Mouse (Mus musculus): ENCODE data around the gene Map6.

- no peak for TF ChIP-seq EP300 (IDR thresholded peaks at IDR 0.05; ENCODE audit: low read depth)
- no peak for TF ChIP-seq CTCF (IDR thresholded peaks at IDR 0.05; ENCODE audit: low read depth)
Observed at GRCm38 (mm10) chr7:99311433-99311832, 44.2 kb downstream of the Map6 start.

Data from liver, embryonic 14.5 days (tissue).